Mouse (Mus musculus): Measurements from ENCODE around the gene Hlf. TPM values are rescaled to one million over a fixed set of nuclear protein-coding genes. Genes with fewer than 3 reads are reported as not detected.

Hlf gene
- polyA plus RNA-seq, 1 experiment from 2014 or later: 0.04 TPM

DNA sequence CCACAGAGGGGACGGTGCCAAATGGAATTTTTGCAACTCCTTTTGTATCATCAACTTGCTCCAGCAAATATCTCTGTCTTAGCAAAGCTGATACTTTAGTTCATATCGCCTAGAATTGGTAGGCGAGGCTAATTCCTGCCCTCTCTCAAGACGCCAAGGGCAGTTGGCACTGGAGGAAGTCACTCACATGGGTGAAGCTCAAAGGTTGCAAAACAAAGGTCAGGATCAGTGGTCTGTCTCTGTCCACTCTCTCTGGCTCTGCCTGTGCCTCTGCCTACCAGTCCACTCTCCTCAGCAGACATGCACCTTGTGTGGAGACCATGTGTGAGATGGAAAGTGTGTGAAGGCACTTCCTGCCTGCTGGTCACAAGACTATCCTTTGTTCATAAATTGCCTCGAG is 48.4 kb downstream of the Hlf start:
- no peak overlapping the region for H3K27ac ChIP-seq
- no peak overlapping the region for H3K4me3 ChIP-seq (ENCODE audit: inconsistent target)
- H3K79me2 ChIP-seq (ENCODE audit: inconsistent target): no peaks in the 10 kb centered on the region
- no peaks in the 10 kb centered on the region for H3K36me3 ChIP-seq (ENCODE audit: inconsistent target)
- 74% methylated on average over 5 of the region's 5 CpGs for WGBS (ENCODE audit: missing documents)

GRCm38 (mm10) chr11:90340836-90341235 is 49.9 kb downstream of the Hlf start:
- 94% methylated on average over 13 of the region's 13 CpGs for WGBS (ENCODE audit: missing documents)
- Histone ChIP-seq H3K4me3 (ENCODE audit: inconsistent target) (no peak overlapping the region), H3K79me2 (ENCODE audit: inconsistent target) (no peaks in the 10 kb centered on the region), H3K36me3 (ENCODE audit: inconsistent target) (no peaks in the 10 kb centered on the region), H3K27ac (no peak overlapping the region)

- 36% methylated on average over 1 of the region's 1 CpGs for WGBS (ENCODE audit: missing documents)
Observed at GRCm38 (mm10) chr11:90334816-90335215, 55.9 kb downstream of the Hlf start.

GRCm38 (mm10) chr11:90332737-90333136 is 58.0 kb downstream of the Hlf start:
- Histone ChIP-seq H3K36me3 (ENCODE audit: inconsistent target) (no peaks in the 10 kb centered on the region), H3K27ac (no peak overlapping the region), H3K79me2 (ENCODE audit: inconsistent target) (no peaks in the 10 kb centered on the region), H3K4me3 (ENCODE audit: inconsistent target) (no peak overlapping the region)
- WGBS (ENCODE audit: missing documents): 51% methylated on average over 4 of the region's 4 CpGs

More at GRCm38 (mm10) chr11:90334816-90335215, 55.9 kb downstream of the Hlf start:
- Histone ChIP-seq H3K36me3 (ENCODE audit: inconsistent target) (no peaks in the 10 kb centered on the region), H3K79me2 (ENCODE audit: inconsistent target) (no peaks in the 10 kb centered on the region), H3K4me3 (ENCODE audit: inconsistent target) (no peak overlapping the region), H3K27ac (no peak overlapping the region)

- no peak overlapping the region for H3K4me3 ChIP-seq (ENCODE audit: inconsistent target)
- 77% methylated on average over 9 of the region's 9 CpGs for WGBS (ENCODE audit: missing documents)
Observed at GRCm38 (mm10) chr11:90330202-90330694, 60.4 kb downstream of the Hlf start.

DNA sequence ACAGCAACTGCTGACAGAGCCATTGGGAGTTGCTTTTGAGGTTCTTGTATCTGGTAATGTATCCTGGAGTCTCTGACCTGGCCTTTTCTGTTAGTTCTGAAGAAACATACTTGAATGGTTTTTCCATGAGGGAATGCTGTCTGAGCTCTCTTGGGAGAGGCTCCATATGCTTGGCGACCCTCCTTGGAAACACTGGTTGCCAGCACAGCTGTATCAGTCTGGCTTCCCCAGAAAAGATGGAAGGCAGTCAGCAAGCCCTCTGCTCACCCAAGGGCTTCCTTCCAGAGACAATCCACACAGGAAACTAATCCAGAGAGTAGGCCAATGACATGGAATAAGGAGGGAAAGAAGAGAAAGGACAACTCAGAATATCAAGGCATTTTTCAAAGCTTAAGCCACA is 63.9 kb downstream of the Hlf start:
- WGBS (ENCODE audit: missing documents): 100% methylated on average over 1 of the region's 1 CpGs
- Histone ChIP-seq H3K27ac (no peak overlapping the region), H3K36me3 (ENCODE audit: inconsistent target) (no peaks in the 10 kb centered on the region)

More at GRCm38 (mm10) chr11:90330202-90330694, 60.4 kb downstream of the Hlf start:
- no peaks in the 10 kb centered on the region for H3K36me3 ChIP-seq (ENCODE audit: inconsistent target)
- H3K27ac ChIP-seq: no peak overlapping the region
- no peaks in the 10 kb centered on the region for H3K79me2 ChIP-seq (ENCODE audit: inconsistent target)

DNA sequence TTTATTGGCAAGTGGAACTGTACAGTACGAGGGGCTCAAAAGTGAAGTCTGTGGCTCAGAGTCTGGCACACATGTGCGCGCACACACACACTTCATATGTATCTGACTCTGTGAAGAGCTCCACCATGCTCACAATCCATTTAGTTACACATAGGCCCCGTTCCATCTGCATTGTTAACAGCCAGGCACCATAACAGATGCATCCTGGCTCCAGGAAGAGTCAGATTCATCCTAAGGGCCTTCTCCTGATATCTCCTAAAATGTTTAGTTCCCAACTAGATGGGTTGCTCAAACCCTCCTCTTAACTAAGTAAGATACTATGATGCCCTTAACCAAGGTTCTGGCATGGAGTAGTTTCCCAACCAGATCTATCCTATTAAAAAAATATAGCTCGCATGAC is 64.5 kb downstream of the Hlf start:
- Histone ChIP-seq H3K36me3 (ENCODE audit: inconsistent target) (no peaks in the 10 kb centered on the region), H3K27ac (no peak overlapping the region), H3K79me2 (ENCODE audit: inconsistent target) (no peaks in the 10 kb centered on the region), H3K4me3 (ENCODE audit: inconsistent target) (no peak overlapping the region)
- WGBS (ENCODE audit: missing documents): 93% methylated on average over 5 of the region's 5 CpGs

More for the DNA sequence above, 63.9 kb downstream of the Hlf start:
- no peak overlapping the region for H3K4me3 ChIP-seq (ENCODE audit: inconsistent target)
- H3K79me2 ChIP-seq (ENCODE audit: inconsistent target): no peaks in the 10 kb centered on the region

DNA sequence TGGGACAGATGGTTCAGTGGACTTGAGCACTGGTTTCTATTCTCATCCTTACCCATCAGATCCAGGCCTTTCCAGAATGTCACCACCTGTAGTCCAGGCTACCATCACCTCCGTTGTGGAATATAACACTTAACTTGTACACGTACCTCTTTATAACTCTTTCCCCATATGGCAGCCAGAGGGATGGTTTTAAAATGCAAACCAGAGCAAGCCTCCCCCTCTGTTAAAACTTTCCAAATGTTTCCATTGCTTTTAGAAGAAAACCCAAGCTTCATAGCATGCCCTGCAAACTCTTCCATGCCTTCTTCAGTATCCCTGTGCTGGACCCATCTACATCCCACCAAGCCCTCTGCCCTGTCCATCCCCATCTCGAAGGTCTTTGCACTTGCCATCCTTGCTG is 66.1 kb downstream of the Hlf start:
- WGBS (ENCODE audit: missing documents): 85% methylated on average over 3 of the region's 3 CpGs
- Histone ChIP-seq H3K27ac (no peak overlapping the region), H3K79me2 (ENCODE audit: inconsistent target) (no peaks in the 10 kb centered on the region), H3K36me3 (ENCODE audit: inconsistent target) (no peaks in the 10 kb centered on the region), H3K4me3 (ENCODE audit: inconsistent target) (no peak overlapping the region)

DNA sequence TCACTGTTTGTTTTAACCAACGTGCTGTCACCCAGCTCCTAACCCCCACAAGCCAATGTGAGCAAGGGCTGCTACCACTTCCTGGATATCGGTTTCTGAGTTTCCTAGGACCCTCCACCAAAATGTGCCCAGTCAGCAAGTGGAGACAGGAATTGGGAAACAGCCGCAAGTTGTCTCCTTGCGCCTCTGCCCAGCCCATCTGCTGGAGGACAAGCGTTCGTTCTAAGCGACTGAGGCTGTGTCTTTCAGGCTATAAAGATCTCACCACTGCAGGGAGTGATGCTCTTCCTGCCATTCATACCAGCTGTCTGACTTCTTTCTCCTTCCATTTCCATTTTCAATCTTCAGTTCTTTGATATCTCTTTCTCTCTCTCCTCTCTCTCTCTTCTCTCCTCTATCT is 69.8 kb downstream of the Hlf start:
- H3K27ac ChIP-seq: no peak overlapping the region
- H3K79me2 ChIP-seq (ENCODE audit: inconsistent target): no peaks in the 10 kb centered on the region
- H3K4me3 ChIP-seq (ENCODE audit: inconsistent target): no peak overlapping the region
- H3K36me3 ChIP-seq (ENCODE audit: inconsistent target): no peaks in the 10 kb centered on the region
- WGBS (ENCODE audit: missing documents): 85% methylated on average over 7 of the region's 7 CpGs

DNA sequence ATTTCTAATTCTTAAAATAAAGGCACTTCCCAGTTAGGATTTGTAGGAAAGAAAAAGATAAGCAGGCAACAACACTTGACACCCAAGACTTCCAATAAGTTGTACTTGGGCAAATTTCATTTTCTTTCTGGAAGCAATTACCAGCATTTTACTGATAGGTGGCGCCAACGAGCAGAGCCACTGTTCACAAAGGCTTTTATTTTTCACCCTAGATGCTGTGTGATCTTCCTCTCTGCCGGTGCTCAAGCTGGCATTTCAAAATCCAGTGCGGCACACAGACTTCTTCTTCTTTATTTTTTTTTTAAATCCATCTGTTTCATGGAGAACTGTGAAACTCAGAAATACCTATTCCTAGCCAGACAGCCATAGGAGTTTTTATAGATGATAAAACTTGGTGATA is 73.2 kb downstream of the Hlf start:
- Histone ChIP-seq H3K27ac (no peak overlapping the region), H3K36me3 (ENCODE audit: inconsistent target) (no peaks in the 10 kb centered on the region), H3K4me3 (ENCODE audit: inconsistent target) (no peak overlapping the region), H3K79me2 (ENCODE audit: inconsistent target) (no peaks in the 10 kb centered on the region)
- 0% methylated on average over 4 of the region's 4 CpGs for WGBS (ENCODE audit: missing documents)

DNA sequence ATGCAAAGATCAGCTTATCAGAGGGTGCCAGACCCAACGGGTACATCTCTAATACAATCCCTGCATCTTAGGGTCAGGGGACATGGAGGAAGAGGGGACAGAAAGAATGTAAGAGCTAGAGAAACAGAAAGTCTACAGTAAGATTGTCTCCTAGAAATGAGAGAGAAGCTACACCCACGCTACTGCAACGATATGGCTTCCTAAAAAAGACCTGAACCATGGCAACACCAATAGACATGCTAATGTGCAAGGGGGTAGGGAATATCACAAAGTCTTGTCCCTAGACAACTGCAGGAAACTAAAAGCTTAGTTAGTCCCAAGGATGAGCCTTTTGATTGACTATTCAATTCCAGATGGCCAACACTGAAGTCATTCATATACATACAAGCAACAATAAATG is 76.1 kb downstream of the Hlf start:
- H3K4me3 ChIP-seq (ENCODE audit: inconsistent target): no peak overlapping the region
- 85% methylated on average over 3 of the region's 3 CpGs for WGBS (ENCODE audit: missing documents)

DNA sequence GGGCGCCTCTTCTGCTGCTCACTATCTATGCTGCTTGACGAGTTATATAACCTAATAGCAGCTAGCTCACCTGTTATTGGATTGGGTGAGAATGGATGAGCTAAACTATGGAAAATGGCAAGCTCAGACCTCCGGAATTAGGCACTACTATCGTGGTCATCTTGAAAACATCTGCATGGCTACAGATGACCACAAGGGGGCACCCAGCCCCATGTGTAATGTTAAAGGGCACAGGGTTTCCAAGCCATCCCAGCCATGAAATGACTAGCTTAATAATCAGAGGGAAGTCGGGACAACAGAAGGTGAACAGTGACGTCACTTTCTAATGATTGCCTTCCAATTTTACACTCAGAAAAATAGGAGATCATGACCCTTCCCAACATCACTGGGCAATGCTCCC is 83.7 kb downstream of the Hlf start:
- H3K27ac ChIP-seq: no peak overlapping the region
- no peaks in the 10 kb centered on the region for H3K36me3 ChIP-seq (ENCODE audit: inconsistent target)
- 39% methylated on average over 6 of the region's 6 CpGs for WGBS (ENCODE audit: missing documents)
- H3K4me3 ChIP-seq (ENCODE audit: inconsistent target): no peak overlapping the region
- no peaks in the 10 kb centered on the region for H3K79me2 ChIP-seq (ENCODE audit: inconsistent target)

More for the DNA sequence above, 76.1 kb downstream of the Hlf start:
- H3K79me2 ChIP-seq (ENCODE audit: inconsistent target): no peaks in the 10 kb centered on the region
- H3K36me3 ChIP-seq (ENCODE audit: inconsistent target): no peaks in the 10 kb centered on the region
- H3K27ac ChIP-seq: no peak overlapping the region

DNA sequence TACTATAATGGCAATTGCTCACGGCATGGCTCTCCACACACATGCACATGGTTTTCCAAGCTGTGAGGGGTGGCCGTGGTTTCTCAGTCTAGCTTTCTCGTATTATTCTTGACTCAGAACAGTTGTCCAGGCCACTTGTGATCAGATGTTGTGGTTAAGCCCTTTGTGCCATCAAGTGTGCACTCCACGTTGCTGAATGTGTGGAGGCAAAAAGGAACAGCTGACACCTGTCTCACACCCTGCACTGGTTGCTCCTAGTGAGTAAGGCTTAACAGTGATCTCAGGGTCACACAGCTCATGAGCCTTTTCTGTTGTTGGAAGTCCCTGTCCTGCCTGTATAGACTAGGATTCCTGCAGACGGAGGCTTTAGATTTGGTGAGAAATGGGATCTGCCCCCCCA is 84.6 kb downstream of the Hlf start:
- 80% methylated on average over 5 of the region's 5 CpGs for WGBS (ENCODE audit: missing documents)
- Histone ChIP-seq H3K36me3 (ENCODE audit: inconsistent target) (no peaks in the 10 kb centered on the region), H3K4me3 (ENCODE audit: inconsistent target) (no peak overlapping the region)

DNA sequence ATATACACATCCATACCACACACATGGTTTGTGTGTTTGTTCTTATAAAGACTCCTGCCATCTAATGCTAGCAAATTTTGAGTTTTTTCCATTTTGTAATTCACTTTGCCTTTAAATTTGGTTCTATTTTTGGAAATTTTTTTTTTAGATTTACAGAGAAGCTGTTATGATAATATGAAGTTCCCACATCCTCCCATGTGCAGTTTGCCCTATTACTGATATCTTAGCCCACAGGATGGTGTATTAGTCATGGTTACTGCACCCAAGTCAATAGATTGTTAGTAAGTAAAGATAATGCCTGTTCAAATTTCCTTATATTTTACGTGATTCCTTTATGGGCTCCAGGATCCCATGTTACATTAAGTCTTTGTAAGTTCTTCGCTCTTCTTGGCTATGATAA is 96.1 kb downstream of the Hlf start:
- Histone ChIP-seq H3K4me3 (ENCODE audit: inconsistent target) (no peak overlapping the region), H3K79me2 (ENCODE audit: inconsistent target) (no peaks in the 10 kb centered on the region), H3K36me3 (ENCODE audit: inconsistent target) (no peaks in the 10 kb centered on the region), H3K27ac (no peak overlapping the region)
- WGBS (ENCODE audit: missing documents): 89% methylated on average over 2 of the region's 2 CpGs

More for the DNA sequence above, 84.6 kb downstream of the Hlf start:
- Histone ChIP-seq H3K27ac (no peak overlapping the region), H3K79me2 (ENCODE audit: inconsistent target) (no peaks in the 10 kb centered on the region)

DNA sequence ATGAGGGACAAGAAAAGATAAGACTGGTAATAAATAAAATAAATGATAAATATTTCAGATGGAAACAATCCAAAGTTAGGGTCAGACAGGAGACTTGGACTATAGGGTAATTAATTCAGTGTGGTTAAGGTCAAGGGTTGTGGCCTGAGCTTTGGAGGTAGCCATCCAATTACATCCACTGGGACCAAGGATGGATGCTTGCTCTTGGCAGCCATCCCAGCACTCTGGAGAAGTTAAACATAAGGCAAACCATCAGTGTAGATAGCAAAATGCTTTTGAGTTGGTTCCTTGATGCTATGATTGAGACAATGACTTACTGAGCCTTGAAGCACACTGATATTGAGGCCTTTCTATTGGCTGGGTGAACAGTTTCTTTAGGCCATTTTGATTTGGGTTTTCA is 97.9 kb downstream of the Hlf start:
- Histone ChIP-seq H3K36me3 (ENCODE audit: inconsistent target) (no peaks in the 10 kb centered on the region), H3K79me2 (ENCODE audit: inconsistent target) (no peaks in the 10 kb centered on the region), H3K4me3 (ENCODE audit: inconsistent target) (no peak overlapping the region), H3K27ac (no peak overlapping the region)

GRCm38 (mm10) chr11:90291156-90291555 is 99.5 kb downstream of the Hlf start:
- no peak overlapping the region for H3K27ac ChIP-seq
- 95% methylated on average over 4 of the region's 4 CpGs for WGBS (ENCODE audit: missing documents)
- H3K4me3 ChIP-seq (ENCODE audit: inconsistent target): no peak overlapping the region
- H3K79me2 ChIP-seq (ENCODE audit: inconsistent target): no peaks in the 10 kb centered on the region
- H3K36me3 ChIP-seq (ENCODE audit: inconsistent target): no peaks in the 10 kb centered on the region
